Mouse (Mus musculus): ENCODE results near the gene Med12l. TPM values are rescaled to one million over a fixed set of nuclear protein-coding genes. Genes with fewer than 3 reads are reported as not detected.

Med12l gene
- total RNA-seq, 1 experiment = 3.6 TPM

- DNase-seq (ENCODE audit: low read depth, low spot score) = no peak
- no peak overlapping the region for H3K27ac ChIP-seq (ENCODE audit: insufficient read depth, low read depth, low read length, poor library complexity, severe bottlenecking)
- no peaks in the 10 kb centered on the region for H3K9me3 ChIP-seq (ENCODE audit: control insufficient read depth, insufficient read depth, low read depth, low read length)
- in situ Hi-C loops (cut with MboI; ENCODE audit: low sequenced_read_pairs in 2 of 2, unreplicated experiment in 2 of 2) = no loop called here
- TF ChIP-seq HCFC1 (IDR thresholded peaks at IDR 0.05; ENCODE audit: borderline replicate concordance, insufficient read depth, low read length) = no peak
- no peak for TF ChIP-seq ZNF384 (IDR thresholded peaks at IDR 0.05; ENCODE audit: low read depth, low read length)
- no peak for TF ChIP-seq CHD2 (IDR thresholded peaks at IDR 0.05; ENCODE audit: low read depth, low read length)
- no peak for TF ChIP-seq MAFK (IDR thresholded peaks at IDR 0.05; ENCODE audit: insufficient read depth, low read depth, low read length)
- TF ChIP-seq ZC3H11A (IDR thresholded peaks at IDR 0.05; ENCODE audit: borderline replicate concordance, low read depth, low read length) = no peak
- no peak overlapping the region for H3K4me3 ChIP-seq (ENCODE audit: insufficient read depth in 1 of 2, low read depth in 1 of 2, low read length in 2 of 2, poor library complexity in 1 of 2, severe bottlenecking in 1 of 2)
- no peak overlapping the region for H3K9ac ChIP-seq (ENCODE audit: insufficient read depth, low read depth, low read length, poor library complexity, severe bottlenecking)
- H3K36me3 ChIP-seq (ENCODE audit: control insufficient read depth, insufficient read depth, low read length, poor library complexity, severe bottlenecking) = no peaks in the 10 kb centered on the region
- no peaks in the 10 kb centered on the region for H3K4me1 ChIP-seq (ENCODE audit: control insufficient read depth in 2 of 2, insufficient read depth in 2 of 2, low read length in 2 of 2, poor library complexity in 1 of 2)
These were observed 180.0 kb downstream of the Med12l start for GRCm38 (mm10) chr3:59185662-59186061.

- Histone ChIP-seq H3K27ac (ENCODE audit: insufficient read depth, low read depth, low read length, poor library complexity, severe bottlenecking) (no peak overlapping the region), H3K36me3 (ENCODE audit: control insufficient read depth, insufficient read depth, low read length, poor library complexity, severe bottlenecking) (no peaks in the 10 kb centered on the region; the same call in 1 of the 2 replicates), H3K9me3 (ENCODE audit: control insufficient read depth, insufficient read depth, low read depth, low read length) (no peaks in the 10 kb centered on the region), H3K9ac (ENCODE audit: insufficient read depth, low read depth, low read length, poor library complexity, severe bottlenecking) (no peak overlapping the region), H3K4me3 (ENCODE audit: insufficient read depth in 1 of 2, low read depth in 1 of 2, low read length in 2 of 2, poor library complexity in 1 of 2, severe bottlenecking in 1 of 2) (no peak overlapping the region), H3K4me1 (ENCODE audit: control insufficient read depth in 2 of 2, insufficient read depth in 2 of 2, low read length in 2 of 2, poor library complexity in 1 of 2) (no peaks in the 10 kb centered on the region)
- no peak for DNase-seq (ENCODE audit: low read depth, low spot score)
- TF ChIP-seq ZNF384 (IDR thresholded peaks at IDR 0.05; ENCODE audit: low read depth, low read length) (no peak), CHD2 (IDR thresholded peaks at IDR 0.05; ENCODE audit: low read depth, low read length) (no peak), HCFC1 (IDR thresholded peaks at IDR 0.05; ENCODE audit: borderline replicate concordance, insufficient read depth, low read length) (no peak), ZC3H11A (IDR thresholded peaks at IDR 0.05; ENCODE audit: borderline replicate concordance, low read depth, low read length) (no peak), MAFK (IDR thresholded peaks at IDR 0.05; ENCODE audit: insufficient read depth, low read depth, low read length) (no peak)
- in situ Hi-C loops (cut with MboI; ENCODE audit: low sequenced_read_pairs in 2 of 2, unreplicated experiment in 2 of 2) = no loop called here
These were observed 181.7 kb downstream of the Med12l start for GRCm38 (mm10) chr3:59187336-59187735.

DNA sequence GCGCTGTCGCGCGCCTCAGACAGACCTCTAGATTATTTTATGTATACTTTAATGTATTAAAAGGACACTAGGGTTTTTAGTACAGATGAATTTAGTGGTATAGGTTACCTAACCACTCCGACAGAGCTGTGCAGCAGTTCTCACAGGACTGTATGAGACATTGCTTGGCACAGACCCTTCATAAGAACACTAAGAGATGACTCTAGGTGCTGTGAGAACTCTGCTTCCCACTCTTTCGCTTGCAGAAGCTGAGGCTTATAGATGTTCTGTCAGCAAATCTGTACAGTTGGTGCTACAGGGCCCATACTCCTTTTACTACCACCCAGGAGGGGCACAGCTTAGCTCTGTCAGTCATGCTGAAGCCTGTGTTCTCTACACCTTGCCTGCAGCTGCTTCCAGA is 186.0 kb downstream of the Med12l start:
- Histone ChIP-seq H3K4me3 (ENCODE audit: insufficient read depth in 1 of 2, low read depth in 1 of 2, low read length in 2 of 2, poor library complexity in 1 of 2, severe bottlenecking in 1 of 2) (no peak overlapping the region), H3K9ac (ENCODE audit: insufficient read depth, low read depth, low read length, poor library complexity, severe bottlenecking) (no peak overlapping the region), H3K36me3 (ENCODE audit: control insufficient read depth, insufficient read depth, low read length, poor library complexity, severe bottlenecking) (no peaks in the 10 kb centered on the region; the same call in 1 of the 2 replicates), H3K4me1 (ENCODE audit: control insufficient read depth in 2 of 2, insufficient read depth in 2 of 2, low read length in 2 of 2, poor library complexity in 1 of 2) (no peaks in the 10 kb centered on the region), H3K9me3 (ENCODE audit: control insufficient read depth, insufficient read depth, low read depth, low read length) (no peaks in the 10 kb centered on the region), H3K27ac (ENCODE audit: insufficient read depth, low read depth, low read length, poor library complexity, severe bottlenecking) (no peak overlapping the region)
- in situ Hi-C loops (cut with MboI; ENCODE audit: low sequenced_read_pairs in 2 of 2, unreplicated experiment in 2 of 2) = no loop called here
- no peak for DNase-seq (ENCODE audit: low read depth, low spot score)
- TF ChIP-seq CHD2 (IDR thresholded peaks at IDR 0.05; ENCODE audit: low read depth, low read length) = no peak
- TF ChIP-seq MAFK (IDR thresholded peaks at IDR 0.05; ENCODE audit: insufficient read depth, low read depth, low read length) = no peak
- TF ChIP-seq ZNF384 (IDR thresholded peaks at IDR 0.05; ENCODE audit: low read depth, low read length) = no peak
- no peak for TF ChIP-seq HCFC1 (IDR thresholded peaks at IDR 0.05; ENCODE audit: borderline replicate concordance, insufficient read depth, low read length)
- TF ChIP-seq ZC3H11A (IDR thresholded peaks at IDR 0.05; ENCODE audit: borderline replicate concordance, low read depth, low read length) = no peak

- Histone ChIP-seq H3K9me3 (ENCODE audit: control insufficient read depth, insufficient read depth, low read depth, low read length) (no peaks in the 10 kb centered on the region), H3K27ac (ENCODE audit: insufficient read depth, low read depth, low read length, poor library complexity, severe bottlenecking) (no peak overlapping the region), H3K9ac (ENCODE audit: insufficient read depth, low read depth, low read length, poor library complexity, severe bottlenecking) (no peak overlapping the region), H3K4me3 (ENCODE audit: insufficient read depth in 1 of 2, low read depth in 1 of 2, low read length in 2 of 2, poor library complexity in 1 of 2, severe bottlenecking in 1 of 2) (no peak overlapping the region), H3K36me3 (ENCODE audit: control insufficient read depth, insufficient read depth, low read length, poor library complexity, severe bottlenecking) (no peaks in the 10 kb centered on the region; the same call in 1 of the 2 replicates), H3K4me1 (ENCODE audit: control insufficient read depth in 2 of 2, insufficient read depth in 2 of 2, low read length in 2 of 2, poor library complexity in 1 of 2) (no peaks in the 10 kb centered on the region)
- DNase-seq (ENCODE audit: low read depth, low spot score) = no peak
- in situ Hi-C loops (cut with MboI; ENCODE audit: low sequenced_read_pairs in 2 of 2, unreplicated experiment in 2 of 2) = no loop called here
- TF ChIP-seq MAFK (IDR thresholded peaks at IDR 0.05; ENCODE audit: insufficient read depth, low read depth, low read length) (no peak), ZNF384 (IDR thresholded peaks at IDR 0.05; ENCODE audit: low read depth, low read length) (no peak), CHD2 (IDR thresholded peaks at IDR 0.05; ENCODE audit: low read depth, low read length) (no peak), HCFC1 (IDR thresholded peaks at IDR 0.05; ENCODE audit: borderline replicate concordance, insufficient read depth, low read length) (no peak)
These were observed 188.5 kb downstream of the Med12l start for GRCm38 (mm10) chr3:59194099-59194498.

DNA sequence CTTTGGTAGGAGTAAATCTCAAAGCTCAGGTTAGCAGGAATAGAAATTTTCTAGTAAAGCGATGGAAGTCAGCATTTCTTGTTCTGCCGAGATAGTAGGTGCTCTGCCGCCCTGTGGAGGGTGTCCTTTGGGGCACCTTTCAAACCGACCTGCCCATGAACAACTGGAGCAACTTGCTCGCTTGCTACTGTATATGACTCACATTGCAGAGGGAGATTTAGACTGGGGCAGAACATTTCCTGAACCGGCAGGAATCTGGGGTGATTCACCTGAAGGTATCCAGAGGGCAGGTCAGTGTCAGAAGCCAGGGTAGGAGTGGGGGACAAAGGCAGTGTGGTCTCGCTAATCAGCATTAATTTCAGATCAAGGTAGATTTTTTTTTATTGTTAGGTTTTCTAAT is 189.3 kb downstream of the Med12l start, which contains the start of gene Gpr87:
Gene Gpr87 (minus strand): TSS at position 167 of the 400 bp plus-strand sequence.
- H3K4me3 ChIP-seq (ENCODE audit: insufficient read depth in 1 of 2, low read depth in 1 of 2, low read length in 2 of 2, poor library complexity in 1 of 2, severe bottlenecking in 1 of 2) = no peak within 1 kb of the TSS
- H3K27ac ChIP-seq (ENCODE audit: insufficient read depth, low read depth, low read length, poor library complexity, severe bottlenecking) = no peak within 1 kb of the TSS
- H3K9ac ChIP-seq (ENCODE audit: insufficient read depth, low read depth, low read length, poor library complexity, severe bottlenecking) = no peak within 1 kb of the TSS
- in situ Hi-C loops (cut with MboI; ENCODE audit: low sequenced_read_pairs in 2 of 2, unreplicated experiment in 2 of 2) = no loop called here
- no peaks in the 10 kb centered on the region for H3K9me3 ChIP-seq (ENCODE audit: control insufficient read depth, insufficient read depth, low read depth, low read length)
- H3K4me1 ChIP-seq (ENCODE audit: control insufficient read depth in 2 of 2, insufficient read depth in 2 of 2, low read length in 2 of 2, poor library complexity in 1 of 2) = no peaks in the 10 kb centered on the region
- no peaks in the 10 kb centered on the region; the same call in 1 of the 2 replicates for H3K36me3 ChIP-seq (ENCODE audit: control insufficient read depth, insufficient read depth, low read length, poor library complexity, severe bottlenecking)
- no peak for TF ChIP-seq MAFK (IDR thresholded peaks at IDR 0.05; ENCODE audit: insufficient read depth, low read depth, low read length)
- no peak for TF ChIP-seq ZC3H11A (IDR thresholded peaks at IDR 0.05; ENCODE audit: borderline replicate concordance, low read depth, low read length)
- no peak for TF ChIP-seq CHD2 (IDR thresholded peaks at IDR 0.05; ENCODE audit: low read depth, low read length)
- no peak for TF ChIP-seq ZNF384 (IDR thresholded peaks at IDR 0.05; ENCODE audit: low read depth, low read length)
- no peak for DNase-seq (ENCODE audit: low read depth, low spot score)

Data from ES-E14 (cell line).